Mouse (Mus musculus): Measurements from ENCODE around the gene Uhmk1. TPM values are rescaled to one million over a fixed set of nuclear protein-coding genes. Genes with fewer than 3 reads are reported as not detected.

The Uhmk1 gene
- polyA plus RNA-seq, 1 experiment: 26.2 TPM

DNA sequence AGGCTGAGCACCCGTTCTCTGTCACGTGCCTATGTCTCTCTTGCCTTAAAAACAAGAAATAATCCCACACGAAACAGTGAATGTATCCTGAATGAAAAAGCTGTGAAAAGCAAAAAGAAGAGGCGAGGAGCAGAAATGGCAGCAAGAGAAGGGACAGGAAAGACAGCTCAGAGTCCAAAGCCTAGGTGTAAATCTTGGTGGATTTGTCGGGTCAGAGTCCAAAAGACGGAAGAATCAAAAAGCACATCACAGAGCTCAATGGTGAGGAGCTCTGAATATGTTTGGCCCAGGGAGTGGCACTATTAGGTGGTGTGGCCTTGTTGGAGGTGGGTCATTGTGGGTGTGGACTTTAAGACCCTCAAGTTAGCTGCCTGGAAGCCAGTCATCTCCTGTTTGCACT lies 8.8 kb downstream of the Uhmk1 start:
- TF ChIP-seq CTCF (IDR thresholded peaks at IDR 0.05; ENCODE audit: borderline replicate concordance, extremely low read depth, insufficient read depth, insufficient read length) (no peak), POLR2A (IDR thresholded peaks at IDR 0.05; ENCODE audit: borderline replicate concordance, extremely low read depth, insufficient read depth, insufficient read length, poor library complexity, severe bottlenecking) (no peak)
- DNase-seq (ENCODE audit: low read depth): no peak

DNA sequence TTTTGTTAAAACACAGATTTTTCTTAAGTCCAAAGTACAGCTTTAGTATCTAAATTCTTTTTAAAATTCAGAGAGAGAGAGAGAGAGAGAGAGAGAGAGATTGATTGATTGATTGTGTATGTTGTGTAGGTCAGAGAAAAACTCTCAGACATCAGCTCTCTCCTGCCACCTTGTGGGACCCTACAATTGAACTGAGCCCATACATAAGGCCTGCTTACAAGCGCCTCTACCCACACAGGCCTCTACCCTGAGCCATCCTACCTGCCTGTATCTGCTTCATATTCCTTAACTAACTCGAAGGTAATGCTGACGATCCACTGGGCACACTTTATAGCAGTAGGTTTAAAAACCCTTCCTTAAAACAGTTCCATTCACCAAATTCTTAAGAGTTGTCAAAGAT lies 14.8 kb downstream of the Uhmk1 start:
- TF ChIP-seq CTCF (IDR thresholded peaks at IDR 0.05; ENCODE audit: borderline replicate concordance, extremely low read depth, insufficient read depth, insufficient read length) (peak; percentile 51; the same call in 1 of the 2 replicates), POLR2A (IDR thresholded peaks at IDR 0.05; ENCODE audit: borderline replicate concordance, extremely low read depth, insufficient read depth, insufficient read length, poor library complexity, severe bottlenecking) (no peak)
- peak; percentile 62 for DNase-seq (ENCODE audit: low read depth)

DNA sequence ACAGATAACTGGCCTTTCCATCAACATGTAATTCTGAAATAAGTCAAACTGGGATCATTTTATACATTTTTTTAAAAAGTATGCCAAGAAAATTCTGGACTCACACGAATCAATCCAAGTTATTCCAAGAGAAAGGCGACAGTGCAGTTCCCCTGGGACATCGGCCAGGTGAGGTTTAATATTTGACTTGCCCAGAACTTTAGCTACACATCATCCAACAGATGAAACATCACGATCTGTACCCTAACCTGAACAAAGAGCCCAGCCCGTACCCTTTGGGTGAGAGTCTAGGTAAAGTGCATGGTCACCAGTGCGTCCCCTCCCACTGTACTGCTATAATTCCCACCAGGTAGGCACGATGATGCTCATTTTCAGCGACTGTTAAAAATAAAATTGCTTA lies 19.0 kb downstream of the Uhmk1 start:
- DNase-seq (ENCODE audit: low read depth): no peak
- TF ChIP-seq POLR2A (IDR thresholded peaks at IDR 0.05; ENCODE audit: borderline replicate concordance, extremely low read depth, insufficient read depth, insufficient read length, poor library complexity, severe bottlenecking) (no peak), CTCF (IDR thresholded peaks at IDR 0.05; ENCODE audit: borderline replicate concordance, extremely low read depth, insufficient read depth, insufficient read length) (no peak)

DNA sequence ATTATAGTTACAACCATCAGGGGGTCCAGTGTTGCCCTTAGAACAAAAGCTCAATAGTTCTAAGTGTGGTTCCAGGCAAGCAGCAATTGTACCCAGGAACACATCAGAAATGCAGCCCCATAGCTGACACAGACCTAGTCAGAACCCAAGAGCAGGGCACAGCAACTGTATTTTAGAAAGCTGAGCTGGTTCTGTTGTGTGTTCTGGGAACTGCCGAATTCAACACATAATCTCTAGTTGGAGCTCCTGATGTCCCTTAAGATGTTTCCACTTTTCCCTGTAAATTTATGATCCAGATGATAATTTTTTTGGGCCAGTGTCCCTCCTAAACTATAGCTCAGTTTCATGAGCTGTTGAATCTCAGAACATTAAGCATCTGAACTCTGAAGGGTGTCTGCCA lies 23.3 kb downstream of the Uhmk1 start:
- no peak for DNase-seq (ENCODE audit: low read depth)
- TF ChIP-seq CTCF (IDR thresholded peaks at IDR 0.05; ENCODE audit: borderline replicate concordance, extremely low read depth, insufficient read depth, insufficient read length) (no peak), POLR2A (IDR thresholded peaks at IDR 0.05; ENCODE audit: borderline replicate concordance, extremely low read depth, insufficient read depth, insufficient read length, poor library complexity, severe bottlenecking) (no peak)

DNA sequence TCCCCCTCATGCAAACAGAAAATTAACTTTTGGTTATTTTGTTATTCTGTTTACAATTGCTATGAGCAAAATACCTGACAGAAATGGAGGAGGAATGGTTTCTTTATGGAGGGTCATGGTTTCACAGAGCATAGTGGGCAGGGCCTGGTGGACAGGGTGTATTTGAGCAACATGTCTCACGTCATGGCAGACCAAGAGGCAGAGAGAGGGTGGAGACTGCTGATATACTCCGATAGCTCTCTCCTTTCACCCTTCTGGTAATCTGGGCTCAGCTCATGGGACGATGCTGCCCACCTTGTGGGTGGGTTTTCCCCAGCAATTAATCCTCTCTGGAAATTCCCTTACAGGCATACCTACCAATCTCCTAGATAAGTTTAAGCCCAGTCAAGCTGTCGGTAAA lies 25.0 kb downstream of the Uhmk1 start:
- DNase-seq (ENCODE audit: low read depth): no peak

DNA sequence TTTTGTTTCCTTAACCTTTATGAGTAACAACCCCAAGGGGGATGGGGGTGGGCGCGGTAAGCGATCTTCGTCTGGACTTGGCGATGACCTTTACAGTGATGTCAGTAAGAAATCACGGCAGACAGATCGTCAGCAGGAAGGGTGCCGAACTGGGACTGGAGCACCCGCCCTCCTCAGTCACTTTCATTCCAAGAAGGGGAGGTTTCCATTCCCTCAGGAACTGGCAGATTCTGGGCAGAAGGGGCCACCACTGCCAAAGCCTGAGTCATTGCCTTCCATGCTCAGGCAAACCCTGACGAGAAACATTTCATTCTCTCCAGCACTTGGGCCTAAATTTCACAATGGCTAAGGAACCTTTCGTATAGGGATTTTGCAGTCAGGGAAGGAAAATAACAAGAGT lies 26.6 kb downstream of the Uhmk1 start:
- TF ChIP-seq POLR2A (IDR thresholded peaks at IDR 0.05; ENCODE audit: borderline replicate concordance, extremely low read depth, insufficient read depth, insufficient read length, poor library complexity, severe bottlenecking) (no peak), CTCF (IDR thresholded peaks at IDR 0.05; ENCODE audit: borderline replicate concordance, extremely low read depth, insufficient read depth, insufficient read length) (no peak)
- DNase-seq (ENCODE audit: low read depth): no peak

More for the DNA sequence above, 25.0 kb downstream of the Uhmk1 start:
- TF ChIP-seq CTCF (IDR thresholded peaks at IDR 0.05; ENCODE audit: borderline replicate concordance, extremely low read depth, insufficient read depth, insufficient read length) (no peak), POLR2A (IDR thresholded peaks at IDR 0.05; ENCODE audit: borderline replicate concordance, extremely low read depth, insufficient read depth, insufficient read length, poor library complexity, severe bottlenecking) (no peak)

DNA sequence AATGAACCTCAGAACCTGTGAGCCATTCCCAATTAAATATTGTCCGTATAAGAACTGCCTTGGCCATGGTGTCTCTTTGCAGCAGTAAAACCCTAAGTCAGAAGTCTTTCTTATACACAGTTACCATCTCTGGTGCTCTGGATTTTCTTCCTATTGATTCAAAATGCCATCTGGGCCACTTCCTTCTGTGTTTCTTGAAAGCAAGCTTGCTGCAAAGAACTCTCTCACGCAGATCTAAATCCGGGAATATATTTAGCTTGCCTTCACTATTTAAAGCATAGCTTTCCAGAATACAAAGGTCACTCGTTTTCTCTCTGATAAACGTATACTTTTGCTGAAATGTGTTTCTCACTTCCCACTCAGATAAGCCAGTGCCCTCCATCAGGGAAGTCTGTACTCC lies 28.7 kb downstream of the Uhmk1 start:
- no peak for DNase-seq (ENCODE audit: low read depth)
- no peak for TF ChIP-seq CTCF (IDR thresholded peaks at IDR 0.05; ENCODE audit: borderline replicate concordance, extremely low read depth, insufficient read depth, insufficient read length)
- TF ChIP-seq POLR2A (IDR thresholded peaks at IDR 0.05; ENCODE audit: borderline replicate concordance, extremely low read depth, insufficient read depth, insufficient read length, poor library complexity, severe bottlenecking): no peak

DNA sequence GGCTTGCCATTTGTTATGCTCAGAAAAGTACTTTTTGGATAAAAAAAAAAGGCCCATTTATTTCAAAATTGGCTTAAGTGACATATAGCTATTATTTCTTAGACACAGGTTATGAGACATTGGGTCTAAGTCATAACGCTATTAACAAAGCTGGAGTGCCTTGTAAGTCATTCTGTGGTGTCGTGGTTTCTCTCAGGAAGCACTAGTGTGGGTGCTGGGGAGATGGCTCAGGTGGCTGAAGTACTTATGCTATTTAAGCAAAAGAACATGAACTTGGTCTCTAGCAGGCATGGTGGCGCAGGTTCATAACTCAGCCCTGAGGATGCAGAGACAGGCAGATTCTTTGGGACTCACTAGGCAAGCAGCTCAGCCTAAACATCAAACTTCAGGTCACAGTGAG lies 30.1 kb downstream of the Uhmk1 start:
- TF ChIP-seq POLR2A (IDR thresholded peaks at IDR 0.05; ENCODE audit: borderline replicate concordance, extremely low read depth, insufficient read depth, insufficient read length, poor library complexity, severe bottlenecking) (no peak), CTCF (IDR thresholded peaks at IDR 0.05; ENCODE audit: borderline replicate concordance, extremely low read depth, insufficient read depth, insufficient read length) (no peak)
- DNase-seq (ENCODE audit: low read depth): no peak

DNA sequence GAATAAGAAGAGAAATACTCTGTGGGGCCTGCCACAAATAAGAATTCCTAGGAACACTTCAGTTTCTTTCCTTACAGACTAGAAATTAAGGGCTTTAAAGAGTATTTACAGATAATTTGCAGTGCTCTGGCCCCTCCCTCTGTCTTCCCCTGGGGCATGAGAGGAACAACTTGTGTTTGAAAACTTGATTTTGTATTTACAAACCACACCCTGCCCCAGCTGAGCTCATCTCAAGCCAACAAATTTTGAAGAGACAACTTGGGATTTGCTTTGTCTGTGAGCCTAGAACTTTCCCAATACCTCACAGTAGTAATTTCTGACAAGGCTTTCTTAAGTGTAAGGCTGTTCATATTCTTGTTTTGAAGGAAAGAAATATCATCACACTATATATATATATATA lies 32.5 kb downstream of the Uhmk1 start:
- DNase-seq (ENCODE audit: low read depth): no peak
- TF ChIP-seq POLR2A (IDR thresholded peaks at IDR 0.05; ENCODE audit: borderline replicate concordance, extremely low read depth, insufficient read depth, insufficient read length, poor library complexity, severe bottlenecking): no peak
- no peak for TF ChIP-seq CTCF (IDR thresholded peaks at IDR 0.05; ENCODE audit: borderline replicate concordance, extremely low read depth, insufficient read depth, insufficient read length)

DNA sequence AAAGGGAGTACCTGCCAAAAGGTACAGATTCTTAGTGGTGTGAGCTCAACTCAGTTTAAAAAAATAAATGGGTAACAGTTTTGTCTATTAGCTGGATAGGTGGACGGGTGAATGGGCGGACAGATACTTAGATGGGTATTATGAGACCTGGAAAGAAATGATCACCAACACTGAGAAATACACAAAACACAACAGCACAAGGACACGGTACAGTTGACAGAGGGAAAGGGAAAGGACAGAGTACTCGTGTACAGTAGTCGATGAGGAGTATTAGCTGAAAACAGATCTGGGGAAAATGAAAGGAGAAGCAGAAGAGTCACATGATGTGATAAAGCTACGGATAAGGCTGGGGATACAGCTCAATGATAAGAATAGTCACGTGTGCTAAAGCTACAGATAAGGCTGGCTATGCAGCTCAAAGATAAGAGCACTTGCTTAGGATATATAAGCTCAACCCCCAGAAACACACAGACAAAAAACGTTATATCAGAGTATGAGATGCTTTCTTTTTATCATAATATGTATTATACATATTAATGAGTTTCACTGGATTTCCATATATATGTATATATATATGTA lies 38.4 kb downstream of the Uhmk1 start:
- no peak for TF ChIP-seq CTCF (IDR thresholded peaks at IDR 0.05; ENCODE audit: borderline replicate concordance, extremely low read depth, insufficient read depth, insufficient read length)
- no peak for TF ChIP-seq POLR2A (IDR thresholded peaks at IDR 0.05; ENCODE audit: borderline replicate concordance, extremely low read depth, insufficient read depth, insufficient read length, poor library complexity, severe bottlenecking)
- no peak for DNase-seq (ENCODE audit: low read depth)

DNA sequence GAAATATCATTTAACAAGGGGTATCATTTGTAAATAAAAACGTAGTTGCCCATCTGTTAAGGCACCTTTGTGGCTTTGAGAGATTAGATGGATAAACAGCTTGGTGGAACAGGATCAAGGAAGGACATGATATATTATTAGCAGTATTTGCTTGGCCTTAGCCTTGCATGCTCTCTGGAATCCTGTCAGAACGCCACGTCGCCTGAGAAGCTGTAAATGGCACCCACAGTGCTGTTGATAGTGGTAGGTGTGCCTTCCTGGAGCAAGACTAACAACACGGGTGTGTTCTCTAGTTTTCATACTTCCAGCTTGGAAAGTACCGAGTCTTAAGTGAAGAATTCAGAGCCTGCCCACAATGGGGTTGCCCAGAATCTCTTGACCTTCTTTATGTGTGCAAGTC lies 39.3 kb downstream of the Uhmk1 start:
- no peak for TF ChIP-seq POLR2A (IDR thresholded peaks at IDR 0.05; ENCODE audit: borderline replicate concordance, extremely low read depth, insufficient read depth, insufficient read length, poor library complexity, severe bottlenecking)
- no peak for TF ChIP-seq CTCF (IDR thresholded peaks at IDR 0.05; ENCODE audit: borderline replicate concordance, extremely low read depth, insufficient read depth, insufficient read length)
- DNase-seq (ENCODE audit: low read depth): peak; percentile 23

DNA sequence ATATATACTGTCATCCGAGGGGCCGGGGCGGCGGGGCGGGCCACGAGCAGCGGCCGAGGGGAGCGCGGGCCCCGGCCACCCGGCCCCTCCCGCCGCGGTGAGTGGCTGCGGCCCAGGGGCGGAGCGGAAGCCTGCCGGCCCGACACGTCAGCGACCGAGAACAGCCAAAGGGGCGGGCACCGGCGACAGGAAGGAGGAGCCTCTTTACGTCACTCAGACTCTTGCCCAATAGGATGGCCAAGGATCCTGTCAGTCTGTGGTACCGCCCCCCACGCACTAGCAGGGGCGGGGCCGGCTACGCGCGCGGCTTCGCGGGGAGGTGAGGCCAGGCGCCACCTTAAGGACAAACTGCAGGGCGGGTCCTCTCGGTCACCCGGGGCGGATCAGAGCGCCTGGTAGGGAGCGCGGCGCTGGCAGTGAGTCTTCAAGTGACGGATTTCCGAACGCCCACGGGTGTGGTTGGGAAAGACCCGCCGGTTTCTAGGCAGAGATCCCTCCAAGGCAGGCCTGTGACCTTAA lies 40.3 kb downstream of the Uhmk1 start, which contains the start of gene Uap1:
TSS of gene Uap1 (minus strand) at position 144 of the 519 bp plus-strand sequence.
- TF ChIP-seq CTCF (IDR thresholded peaks at IDR 0.05; ENCODE audit: borderline replicate concordance, extremely low read depth, insufficient read depth, insufficient read length): peak; percentile 40; the same call in 1 of the 2 replicates
- TF ChIP-seq POLR2A (IDR thresholded peaks at IDR 0.05; ENCODE audit: borderline replicate concordance, extremely low read depth, insufficient read depth, insufficient read length, poor library complexity, severe bottlenecking): peak; percentile 77
- DNase-seq (ENCODE audit: low read depth): peak; percentile 99
